Mouse (Mus musculus): Measurements from ENCODE around the gene Chst11.

Chst11 gene

GRCm38 (mm10) chr10:83080930-83081329, 95.6 kb downstream of the Chst11 start:
- peak; percentile 45 for DNase-seq

- DNase-seq: no peak
Measured at GRCm38 (mm10) chr10:83083946-83084345, 98.6 kb downstream of the Chst11 start.

- no peak for DNase-seq
Measured at GRCm38 (mm10) chr10:83088318-83088717, 103.0 kb downstream of the Chst11 start.

- DNase-seq: no peak
Measured at GRCm38 (mm10) chr10:83088826-83089225, 103.5 kb downstream of the Chst11 start.

GRCm38 (mm10) chr10:83090185-83090584, 104.9 kb downstream of the Chst11 start:
- DNase-seq: no peak

- no peak for DNase-seq
Measured at GRCm38 (mm10) chr10:83093705-83094104, 108.4 kb downstream of the Chst11 start.

GRCm38 (mm10) chr10:83094248-83094647, 109.0 kb downstream of the Chst11 start:
- DNase-seq: peak; percentile 29

GRCm38 (mm10) chr10:83094821-83095725, 109.8 kb downstream of the Chst11 start:
- DNase-seq: no peak

- DNase-seq: no peak
Measured at GRCm38 (mm10) chr10:83096257-83096656, 111.0 kb downstream of the Chst11 start.

- DNase-seq: no peak
Measured at GRCm38 (mm10) chr10:83098940-83099339, 113.6 kb downstream of the Chst11 start.

- no peak for DNase-seq
Measured at GRCm38 (mm10) chr10:83099669-83100068, 114.4 kb downstream of the Chst11 start.

- DNase-seq: no peak
Measured at GRCm38 (mm10) chr10:83100890-83101289, 115.6 kb downstream of the Chst11 start.

- DNase-seq: no peak
Measured at GRCm38 (mm10) chr10:83101421-83102207, 116.3 kb downstream of the Chst11 start.

GRCm38 (mm10) chr10:83102745-83103144, 117.4 kb downstream of the Chst11 start:
- no peak for DNase-seq

GRCm38 (mm10) chr10:83104221-83104620, 118.9 kb downstream of the Chst11 start:
- DNase-seq: no peak

- DNase-seq: no peak
Measured at GRCm38 (mm10) chr10:83106152-83106746, 121.0 kb downstream of the Chst11 start.

GRCm38 (mm10) chr10:83107385-83107784, 122.1 kb downstream of the Chst11 start:
- DNase-seq: no peak

GRCm38 (mm10) chr10:83107921-83108738, 122.8 kb downstream of the Chst11 start:
- no peak for DNase-seq

- peak; percentile 37 for DNase-seq
Measured at GRCm38 (mm10) chr10:83108946-83109345, 123.6 kb downstream of the Chst11 start.

- DNase-seq: no peak
Measured at GRCm38 (mm10) chr10:83111046-83111445, 125.7 kb downstream of the Chst11 start.

- no peak for DNase-seq
Measured at GRCm38 (mm10) chr10:83112345-83112744, 127.0 kb downstream of the Chst11 start.

GRCm38 (mm10) chr10:83114564-83114963, 129.3 kb downstream of the Chst11 start:
- DNase-seq: no peak

All from thymus, postnatal 25 days (tissue).